Mouse (Mus musculus) spleen, embryonic (tissue): ENCODE measurements at regions not wholly inside any gene's neighbourhood (a gene's known extent, or its start where the extent isn't known, plus 50 kb on each side); places are given as distances from the start of the nearest gene placed in this dataset.

ENCODE experiments used
- CTCF ChIA-PET: fragments of 350-600 bp; sonication (Branson Sonifier 250); formaldehyde crosslinking; loops from one replicate; lab custom pipeline; 2022; lab: Charles Lee

GRCm38 (mm10) chr1:193951936-193952335 lies 581.8 kb upstream of the Camk1g start:
- CTCF ChIA-PET, result no interaction called here

GRCm38 (mm10) chr1:193949817-193950216 lies 579.7 kb upstream of the Camk1g start:
- CTCF ChIA-PET, result no interaction called here

- CTCF ChIA-PET, result no interaction called here
Observed at GRCm38 (mm10) chr1:193946953-193947586, 577.0 kb upstream of the Camk1g start.

- CTCF ChIA-PET, result no interaction called here
Observed at GRCm38 (mm10) chr1:193935969-193936368, 565.9 kb upstream of the Camk1g start.

GRCm38 (mm10) chr1:193934308-193934707 lies 564.2 kb upstream of the Camk1g start:
- CTCF ChIA-PET, result no interaction called here

- CTCF ChIA-PET, result no interaction called here
Observed at GRCm38 (mm10) chr1:193931131-193931729, 561.1 kb upstream of the Camk1g start.

GRCm38 (mm10) chr1:193928607-193929006 lies 558.5 kb upstream of the Camk1g start:
- CTCF ChIA-PET, result no interaction called here

- CTCF ChIA-PET, result no interaction called here
Observed at GRCm38 (mm10) chr1:193922756-193923155, 552.7 kb upstream of the Camk1g start.

GRCm38 (mm10) chr1:193919243-193919642 lies 549.1 kb upstream of the Camk1g start:
- CTCF ChIA-PET, result no interaction called here

- CTCF ChIA-PET, result no interaction called here
Observed at GRCm38 (mm10) chr1:193905711-193906110, 535.6 kb upstream of the Camk1g start.

- CTCF ChIA-PET, result no interaction called here
Observed at GRCm38 (mm10) chr1:193894072-193894471, 524.0 kb upstream of the Camk1g start.

GRCm38 (mm10) chr1:193876540-193876939 lies 506.4 kb upstream of the Camk1g start:
- CTCF ChIA-PET, result no interaction called here

GRCm38 (mm10) chr1:193876121-193876520 lies 506.0 kb upstream of the Camk1g start:
- CTCF ChIA-PET, result no interaction called here

GRCm38 (mm10) chr1:193875287-193875686 lies 505.2 kb upstream of the Camk1g start:
- CTCF ChIA-PET, result no interaction called here

- CTCF ChIA-PET, result no interaction called here
Observed at GRCm38 (mm10) chr1:193870731-193871130, 500.6 kb upstream of the Camk1g start.

GRCm38 (mm10) chr1:193868639-193869320 lies 498.7 kb upstream of the Camk1g start:
- CTCF ChIA-PET, result no interaction called here

GRCm38 (mm10) chr1:193860767-193861299 lies 490.7 kb upstream of the Camk1g start:
- CTCF ChIA-PET, result no interaction called here

GRCm38 (mm10) chr1:193860354-193860753 lies 490.3 kb upstream of the Camk1g start:
- CTCF ChIA-PET, result no interaction called here

- CTCF ChIA-PET, result no interaction called here
Observed at GRCm38 (mm10) chr1:193859257-193860125, 489.4 kb upstream of the Camk1g start.

GRCm38 (mm10) chr1:193847922-193848321 lies 477.8 kb upstream of the Camk1g start:
- CTCF ChIA-PET, result no interaction called here

- CTCF ChIA-PET, result no interaction called here
Observed at GRCm38 (mm10) chr1:193844868-193845267, 474.8 kb upstream of the Camk1g start.

- CTCF ChIA-PET, result no interaction called here
Observed at GRCm38 (mm10) chr1:193844461-193844860, 474.4 kb upstream of the Camk1g start.
